Mouse (Mus musculus): Measurements from ENCODE around the gene Pskh1. TPM values are rescaled to one million over a fixed set of nuclear protein-coding genes. Genes with fewer than 3 reads are reported as not detected.

Pskh1 gene
- polyA plus RNA-seq (2012; rRNA removed) = 13.3 and 13.9 TPM in 2 replicates

GRCm38 (mm10) chr8:105900180-105900940, at the start of gene Pskh1:
Gene Pskh1, plus strand, starts transcription at chr8:105900441.

GRCm38 (mm10) chr8:105853178-105853577, 47.1 kb upstream of the Pskh1 start, which contains the start of gene Cenpt:
Gene Cenpt, minus strand, starts transcription at chr8:105853278.

GRCm38 (mm10) chr8:105854715-105855216, 45.5 kb upstream of the Pskh1 start, which contains the start of gene Thap11:
Gene Thap11, plus strand, starts transcription at chr8:105855132.

GRCm38 (mm10) chr8:105860143-105860981, 39.9 kb upstream of the Pskh1 start, which contains the start of gene Nutf2:
Gene Nutf2, plus strand, starts transcription at chr8:105860580.

GRCm38 (mm10) chr8:105880754-105881520, 19.3 kb upstream of the Pskh1 start, which contains the start of gene Edc4:
Gene Edc4, plus strand, starts transcription at chr8:105880881.

GRCm38 (mm10) chr8:105893339-105893738, 6.9 kb upstream of the Pskh1 start, which contains the start of gene Nrn1l:
Gene Nrn1l, plus strand, starts transcription at chr8:105893567.

GRCm38 (mm10) chr8:105933762-105934161, 33.5 kb downstream of the Pskh1 start, which contains the start of gene Ctrl:
Gene Ctrl, minus strand, starts transcription at chr8:105933862.

GRCm38 (mm10) chr8:105938306-105938669, 38.0 kb downstream of the Pskh1 start, which contains the start of gene Psmb10:
Gene Psmb10, minus strand, starts transcription at chr8:105938444.

GRCm38 (mm10) chr8:105943321-105943739, 43.1 kb downstream of the Pskh1 start, which contains the start of gene Lcat:
Gene Lcat, minus strand, starts transcription at chr8:105943382.

GRCm38 (mm10) chr8:105965905-105966341, 65.7 kb downstream of the Pskh1 start, which contains the start of gene Slc12a4:
Gene Slc12a4, minus strand, starts transcription at chr8:105966097.

GRCm38 (mm10) chr8:105979325-105979724, 79.1 kb downstream of the Pskh1 start, which contains the start of gene Dpep3:
Gene Dpep3, minus strand, starts transcription at chr8:105979429.

Other genes starting within 250 kb of the Pskh1 start
- 0.63 and 0.81 TPM in 2 replicates for gene Carmil2, start 214.2 kb upstream of the Pskh1 start, polyA plus RNA-seq (2012; rRNA removed)
- 26.4 and 27.8 TPM in 2 replicates for gene Acd, start 199.3 kb upstream of the Pskh1 start, polyA plus RNA-seq (2012; rRNA removed)
- gene Pard6a, start 199.3 kb upstream of the Pskh1 start, polyA plus RNA-seq (2012; rRNA removed) = 11.7 and 17.9 TPM in 2 replicates
- 0.09 TPM in 1 of 2 replicates, not detected in the other for gene 4933405L10Rik, start 192.8 kb upstream of the Pskh1 start, polyA plus RNA-seq (2012; rRNA removed)
- gene Enkd1, start 192.2 kb upstream of the Pskh1 start, polyA plus RNA-seq (2012; rRNA removed) = 5.2 and 5.7 TPM in 2 replicates
- 5.3 and 5.6 TPM in 2 replicates for gene Gfod2, start 141.8 kb upstream of the Pskh1 start, polyA plus RNA-seq (2012; rRNA removed)
- gene Ranbp10, start 73.1 kb upstream of the Pskh1 start, polyA plus RNA-seq (2012; rRNA removed) = 10.5 and 10.6 TPM in 2 replicates
- gene Tsnaxip1, start 72.7 kb upstream of the Pskh1 start, polyA plus RNA-seq (2012; rRNA removed) = not detected in 2 replicates
- 6.6 and 6.7 TPM in 2 replicates for gene Cenpt, start 47.2 kb upstream of the Pskh1 start, polyA plus RNA-seq (2012; rRNA removed)
- gene Thap11, start 45.3 kb upstream of the Pskh1 start, polyA plus RNA-seq (2012; rRNA removed) = 26.9 and 36.7 TPM in 2 replicates
- 2.5 and 9.7 TPM in 2 replicates for gene Nutf2, start 39.9 kb upstream of the Pskh1 start, polyA plus RNA-seq (2012; rRNA removed)
- gene Edc4, start 19.6 kb upstream of the Pskh1 start, polyA plus RNA-seq (2012; rRNA removed) = 29.6 and 40.6 TPM in 2 replicates
- 1.5 and 2.0 TPM in 2 replicates for gene Nrn1l, start 6.9 kb upstream of the Pskh1 start, polyA plus RNA-seq (2012; rRNA removed)
- gene Ctrl, start 33.4 kb downstream of the Pskh1 start, polyA plus RNA-seq (2012; rRNA removed) = 0.86 and 1.3 TPM in 2 replicates
- gene Psmb10, start 38.0 kb downstream of the Pskh1 start, polyA plus RNA-seq (2012; rRNA removed) = 56.1 and 73.9 TPM in 2 replicates
- gene Lcat, start 42.9 kb downstream of the Pskh1 start, polyA plus RNA-seq (2012; rRNA removed) = 1.1 and 1.5 TPM in 2 replicates
- 11.7 and 12.5 TPM in 2 replicates for gene Slc12a4, start 65.7 kb downstream of the Pskh1 start, polyA plus RNA-seq (2012; rRNA removed)
- 0.08 TPM in 1 of 2 replicates, not detected in the other for gene Dpep3, start 79.0 kb downstream of the Pskh1 start, polyA plus RNA-seq (2012; rRNA removed)
- 1.2 and 2.2 TPM in 2 replicates for gene Dus2, start 90.9 kb downstream of the Pskh1 start, polyA plus RNA-seq (2012; rRNA removed)
- gene Dpep2nb, start 105.5 kb downstream of the Pskh1 start, polyA plus RNA-seq (2012; rRNA removed) = not detected in 2 replicates
- 3.3 and 4.3 TPM in 2 replicates for gene Ddx28, start 111.4 kb downstream of the Pskh1 start, polyA plus RNA-seq (2012; rRNA removed)
- 3.7 and 5.8 TPM in 2 replicates for gene Nfatc3, start 158.4 kb downstream of the Pskh1 start, polyA plus RNA-seq (2012; rRNA removed)
- gene Esrp2, start 236.5 kb downstream of the Pskh1 start, polyA plus RNA-seq (2012; rRNA removed) = 50.7 and 61.8 TPM in 2 replicates
- gene Pla2g15, start 250.0 kb downstream of the Pskh1 start, polyA plus RNA-seq (2012; rRNA removed) = 3.4 and 3.8 TPM in 2 replicates

Measured in stomach, adult 2 months (tissue).